Mouse (Mus musculus): ENCODE results near the gene Enho. TPM values are rescaled to one million over a fixed set of nuclear protein-coding genes. Genes with fewer than 3 reads are reported as not detected.

Enho gene
- polyA plus RNA-seq, 1 experiment from 2014 or later = 5.6 TPM

GRCm38 (mm10) chr4:41666646-41667045, 26.5 kb upstream of the Enho start:
- no peak overlapping the region for H3K4me2 ChIP-seq (ENCODE audit: low read depth, low read length)
- no peak overlapping the region for H3K9ac ChIP-seq (ENCODE audit: low read length)
- H3K27ac ChIP-seq (ENCODE audit: low read length) = no peak overlapping the region
- H3K4me3 ChIP-seq (ENCODE audit: low read length) = no peak overlapping the region
- H3K36me3 ChIP-seq (ENCODE audit: control insufficient read depth, insufficient read depth) = no peaks in the 10 kb centered on the region
- peaks cover 11% of the 10 kb centered on the region for H3K4me1 ChIP-seq (ENCODE audit: control insufficient read depth, insufficient read depth, low read length)
- peaks cover 6% of the 10 kb centered on the region; the same call in 1 of the 2 replicates for H3K27me3 ChIP-seq (ENCODE audit: control insufficient read depth, insufficient read depth, low read length)
- 73% methylated on average over 11 of the region's 11 CpGs for WGBS
- no peaks in the 10 kb centered on the region for H3K9me3 ChIP-seq (replicated peaks; ENCODE audit: control insufficient read depth, low read length)
- ATAC-seq (replicated peaks; ENCODE audit: extremely low read depth, insufficient read depth, low FRiP score) = no peak

- Histone ChIP-seq H3K4me3 (ENCODE audit: low read length) (no peak overlapping the region), H3K27me3 (ENCODE audit: control insufficient read depth, insufficient read depth, low read length) (peaks cover 3% of the 10 kb centered on the region), H3K9ac (ENCODE audit: low read length) (peak overlapping the region; percentile 26; the same call in 1 of the 2 replicates), H3K4me2 (ENCODE audit: low read depth, low read length) (no peak overlapping the region), H3K27ac (ENCODE audit: low read length) (no peak overlapping the region), H3K9me3 (replicated peaks; ENCODE audit: control insufficient read depth, low read length) (no peaks in the 10 kb centered on the region), H3K4me1 (ENCODE audit: control insufficient read depth, insufficient read depth, low read length) (peaks cover 14% of the 10 kb centered on the region), H3K36me3 (ENCODE audit: control insufficient read depth, insufficient read depth) (no peaks in the 10 kb centered on the region)
- WGBS = 3% methylated on average over 6 of the region's 8 CpGs
- ATAC-seq (replicated peaks; ENCODE audit: extremely low read depth, insufficient read depth, low FRiP score) = 0 out of 2 replicates have a peak, but pooled peaks have one; percentile 10
Observed at GRCm38 (mm10) chr4:41665009-41665675, 25.0 kb upstream of the Enho start.

GRCm38 (mm10) chr4:41664533-41664932, 24.4 kb upstream of the Enho start:
- peaks cover 7% of the 10 kb centered on the region for H3K27me3 ChIP-seq (ENCODE audit: control insufficient read depth, insufficient read depth, low read length)
- no peak overlapping the region for H3K4me2 ChIP-seq (ENCODE audit: low read depth, low read length)
- H3K4me3 ChIP-seq (ENCODE audit: low read length) = no peak overlapping the region
- WGBS = 53% methylated on average over 7 of the region's 7 CpGs
- no peaks in the 10 kb centered on the region for H3K9me3 ChIP-seq (replicated peaks; ENCODE audit: control insufficient read depth, low read length)
- no peaks in the 10 kb centered on the region for H3K36me3 ChIP-seq (ENCODE audit: control insufficient read depth, insufficient read depth)
- ATAC-seq (replicated peaks; ENCODE audit: extremely low read depth, insufficient read depth, low FRiP score) = no peak
- H3K27ac ChIP-seq (ENCODE audit: low read length) = no peak overlapping the region
- peaks cover 14% of the 10 kb centered on the region for H3K4me1 ChIP-seq (ENCODE audit: control insufficient read depth, insufficient read depth, low read length)
- no peak overlapping the region for H3K9ac ChIP-seq (ENCODE audit: low read length)

GRCm38 (mm10) chr4:41663614-41664013, 23.5 kb upstream of the Enho start:
- ATAC-seq (replicated peaks; ENCODE audit: extremely low read depth, insufficient read depth, low FRiP score) = no peak
- Histone ChIP-seq H3K9ac (ENCODE audit: low read length) (no peak overlapping the region), H3K27ac (ENCODE audit: low read length) (no peak overlapping the region), H3K9me3 (replicated peaks; ENCODE audit: control insufficient read depth, low read length) (no peaks in the 10 kb centered on the region), H3K27me3 (ENCODE audit: control insufficient read depth, insufficient read depth, low read length) (peaks cover 14% of the 10 kb centered on the region), H3K4me2 (ENCODE audit: low read depth, low read length) (no peak overlapping the region), H3K4me3 (ENCODE audit: low read length) (no peak overlapping the region), H3K4me1 (ENCODE audit: control insufficient read depth, insufficient read depth, low read length) (peaks cover 18% of the 10 kb centered on the region), H3K36me3 (ENCODE audit: control insufficient read depth, insufficient read depth) (no peaks in the 10 kb centered on the region)
- 42% methylated on average over 9 of the region's 9 CpGs for WGBS

- peaks cover 21% of the 10 kb centered on the region for H3K4me1 ChIP-seq (ENCODE audit: control insufficient read depth, insufficient read depth, low read length)
- WGBS = 74% methylated on average over 11 of the region's 11 CpGs
Observed at GRCm38 (mm10) chr4:41662723-41663122, 22.6 kb upstream of the Enho start.

GRCm38 (mm10) chr4:41660851-41661430, 20.8 kb upstream of the Enho start:
- no peak overlapping the region for H3K4me2 ChIP-seq (ENCODE audit: low read depth, low read length)
- no peaks in the 10 kb centered on the region for H3K9me3 ChIP-seq (replicated peaks; ENCODE audit: control insufficient read depth, low read length)
- H3K4me1 ChIP-seq (ENCODE audit: control insufficient read depth, insufficient read depth, low read length) = peaks cover 21% of the 10 kb centered on the region
- H3K9ac ChIP-seq (ENCODE audit: low read length) = no peak overlapping the region
- H3K27me3 ChIP-seq (ENCODE audit: control insufficient read depth, insufficient read depth, low read length) = peaks cover 16% of the 10 kb centered on the region
- H3K4me3 ChIP-seq (ENCODE audit: low read length) = no peak overlapping the region
- no peaks in the 10 kb centered on the region for H3K36me3 ChIP-seq (ENCODE audit: control insufficient read depth, insufficient read depth)
- 37% methylated on average over 11 of the region's 11 CpGs for WGBS
- no peak for ATAC-seq (replicated peaks; ENCODE audit: extremely low read depth, insufficient read depth, low FRiP score)
- no peak overlapping the region for H3K27ac ChIP-seq (ENCODE audit: low read length)

More at GRCm38 (mm10) chr4:41662723-41663122, 22.6 kb upstream of the Enho start:
- no peak overlapping the region for H3K4me2 ChIP-seq (ENCODE audit: low read depth, low read length)
- ATAC-seq (replicated peaks; ENCODE audit: extremely low read depth, insufficient read depth, low FRiP score) = no peak
- H3K27me3 ChIP-seq (ENCODE audit: control insufficient read depth, insufficient read depth, low read length) = peaks cover 16% of the 10 kb centered on the region
- H3K9me3 ChIP-seq (replicated peaks; ENCODE audit: control insufficient read depth, low read length) = no peaks in the 10 kb centered on the region
- H3K4me3 ChIP-seq (ENCODE audit: low read length) = no peak overlapping the region
- no peaks in the 10 kb centered on the region for H3K36me3 ChIP-seq (ENCODE audit: control insufficient read depth, insufficient read depth)
- no peak overlapping the region for H3K9ac ChIP-seq (ENCODE audit: low read length)
- H3K27ac ChIP-seq (ENCODE audit: low read length) = no peak overlapping the region

GRCm38 (mm10) chr4:41659556-41659955, 19.4 kb upstream of the Enho start:
- no peak overlapping the region for H3K4me2 ChIP-seq (ENCODE audit: low read depth, low read length)
- H3K4me3 ChIP-seq (ENCODE audit: low read length) = no peak overlapping the region
- no peak overlapping the region for H3K27ac ChIP-seq (ENCODE audit: low read length)
- H3K9ac ChIP-seq (ENCODE audit: low read length) = no peak overlapping the region
- peaks cover 16% of the 10 kb centered on the region for H3K27me3 ChIP-seq (ENCODE audit: control insufficient read depth, insufficient read depth, low read length)
- H3K4me1 ChIP-seq (ENCODE audit: control insufficient read depth, insufficient read depth, low read length) = peaks cover 11% of the 10 kb centered on the region
- ATAC-seq (replicated peaks; ENCODE audit: extremely low read depth, insufficient read depth, low FRiP score) = no peak
- H3K9me3 ChIP-seq (replicated peaks; ENCODE audit: control insufficient read depth, low read length) = no peaks in the 10 kb centered on the region
- no peaks in the 10 kb centered on the region for H3K36me3 ChIP-seq (ENCODE audit: control insufficient read depth, insufficient read depth)
- WGBS = 60% methylated on average over 12 of the region's 13 CpGs

GRCm38 (mm10) chr4:41658566-41659384, 18.7 kb upstream of the Enho start:
- ATAC-seq (replicated peaks; ENCODE audit: extremely low read depth, insufficient read depth, low FRiP score) = no peak
- Histone ChIP-seq H3K9me3 (replicated peaks; ENCODE audit: control insufficient read depth, low read length) (no peaks in the 10 kb centered on the region), H3K27ac (ENCODE audit: low read length) (no peak overlapping the region), H3K9ac (ENCODE audit: low read length) (no peak overlapping the region), H3K36me3 (ENCODE audit: control insufficient read depth, insufficient read depth) (no peaks in the 10 kb centered on the region), H3K4me3 (ENCODE audit: low read length) (no peak overlapping the region), H3K4me2 (ENCODE audit: low read depth, low read length) (no peak overlapping the region), H3K4me1 (ENCODE audit: control insufficient read depth, insufficient read depth, low read length) (peaks cover 10% of the 10 kb centered on the region), H3K27me3 (ENCODE audit: control insufficient read depth, insufficient read depth, low read length) (peaks cover 16% of the 10 kb centered on the region)
- WGBS = 25% methylated on average over 16 of the region's 25 CpGs

- H3K27ac ChIP-seq (ENCODE audit: low read length) = no peak overlapping the region
- ATAC-seq (replicated peaks; ENCODE audit: extremely low read depth, insufficient read depth, low FRiP score) = no peak
- WGBS = 82% methylated on average over 2 of the region's 2 CpGs
Observed at GRCm38 (mm10) chr4:41655525-41655924, 15.4 kb upstream of the Enho start.

More at GRCm38 (mm10) chr4:41655525-41655924, 15.4 kb upstream of the Enho start:
- no peak overlapping the region for H3K9ac ChIP-seq (ENCODE audit: low read length)
- H3K9me3 ChIP-seq (replicated peaks; ENCODE audit: control insufficient read depth, low read length) = no peaks in the 10 kb centered on the region
- H3K4me1 ChIP-seq (ENCODE audit: control insufficient read depth, insufficient read depth, low read length) = peaks cover 7% of the 10 kb centered on the region
- H3K4me3 ChIP-seq (ENCODE audit: low read length) = no peak overlapping the region
- H3K4me2 ChIP-seq (ENCODE audit: low read depth, low read length) = no peak overlapping the region
- H3K27me3 ChIP-seq (ENCODE audit: control insufficient read depth, insufficient read depth, low read length) = peaks cover 14% of the 10 kb centered on the region
- no peaks in the 10 kb centered on the region for H3K36me3 ChIP-seq (ENCODE audit: control insufficient read depth, insufficient read depth)
